Comparison of ENCODE assay signal across 8 mouse cellular contexts in the genomic region with DNA sequence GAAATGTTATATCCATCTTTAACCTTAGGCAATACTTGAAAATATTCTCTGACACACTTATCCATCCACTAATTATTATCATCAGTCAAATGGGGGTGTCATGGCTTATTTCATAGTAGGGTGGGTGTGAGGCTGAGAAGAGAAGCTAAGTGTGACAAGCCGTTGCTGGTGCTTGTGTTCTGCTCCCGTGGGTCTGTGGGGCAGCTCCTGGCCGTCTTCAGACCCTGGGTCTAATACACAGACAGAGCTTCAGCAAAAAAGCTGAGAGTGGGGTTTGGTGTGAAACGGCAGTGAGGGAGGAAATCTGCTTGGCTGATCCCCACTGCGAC. TPM values are rescaled to one million over a fixed set of nuclear protein-coding genes. Genes with fewer than 3 reads are reported as not detected.
DNase-seq lines count a peak whose midpoint lies in the region; ATAC-seq and TF ChIP-seq lines count a peak whose summit lies in the region.

No protein-coding gene starts in this region.

- peak overlapping the region; percentile 56 for H3K4me3 ChIP-seq in layer of hippocampus, adult 2 months
- H3K4me3 ChIP-seq in forebrain, embryonic 11.5 days (ENCODE audit: low read depth, low read length), result peak overlapping the region; percentile 34; the same call in 1 of the 2 replicates
- peak overlapping the region; percentile 42 for H3K4me3 ChIP-seq in intestine, embryonic 16.5 days (ENCODE audit: low read length)
- peak overlapping the region; percentile 41 for H3K4me3 ChIP-seq in neural tube, embryonic 13.5 days

- no peak for DNase-seq in layer of hippocampus, adult 2 months (ENCODE audit: low spot score in 2 of 2)
- DNase-seq in layer of hippocampus, postnatal 25 days (ENCODE audit: extremely low spot score in 1 of 2, low spot score in 1 of 2), result no peak
- DNase-seq in forebrain, embryonic 11.5 days (ENCODE audit: low spot score), result no peak
- DNase-seq in yolk sac, embryonic 10.5 days (ENCODE audit: low spot score), result no peak

- H3K4me2 ChIP-seq in forebrain, embryonic 11.5 days (ENCODE audit: low read depth, low read length, severe bottlenecking), result peak overlapping the region; percentile 61; the same call in 1 of the 2 replicates
- H3K4me2 ChIP-seq in intestine, embryonic 16.5 days (ENCODE audit: low read depth, low read length), result peak overlapping the region; percentile 80
- peak overlapping the region; percentile 61 for H3K4me2 ChIP-seq in neural tube, embryonic 13.5 days

- no peaks in the 10 kb centered on the region for H3K27me3 ChIP-seq in forebrain, embryonic 11.5 days (ENCODE audit: control insufficient read depth, insufficient read depth, low read length)
- H3K27me3 ChIP-seq in intestine, embryonic 16.5 days (replicated peaks; ENCODE audit: control insufficient read depth, insufficient read depth, low read length), result no peaks in the 10 kb centered on the region
- no peaks in the 10 kb centered on the region for H3K27me3 ChIP-seq in neural tube, embryonic 13.5 days

- TF ChIP-seq CTCF in layer of hippocampus, adult 2 months (conservative IDR thresholded peaks at IDR 0.05), result no peak

- 0 out of 2 replicates have a peak, but pooled peaks cover 4% of the 10 kb centered on the region for H3K4me1 ChIP-seq in forebrain, embryonic 11.5 days (replicated peaks; ENCODE audit: control insufficient read depth, insufficient read depth, low read length)
- peaks cover 23% of the 10 kb centered on the region for H3K4me1 ChIP-seq in intestine, embryonic 16.5 days (ENCODE audit: control insufficient read depth, insufficient read depth, low read length)
- H3K4me1 ChIP-seq in neural tube, embryonic 13.5 days (replicated peaks), result peaks cover 26% of the 10 kb centered on the region

- peak overlapping the region; percentile 49 for H3K9ac ChIP-seq in forebrain, embryonic 11.5 days (ENCODE audit: low read length)
- 0 out of 2 replicates have a peak overlapping the region, but pooled peaks have one; percentile 19 for H3K9ac ChIP-seq in intestine, embryonic 16.5 days (ENCODE audit: low read depth, low read length)
- peak overlapping the region; percentile 66 for H3K9ac ChIP-seq in neural tube, embryonic 13.5 days

- H3K36me3 ChIP-seq in forebrain, embryonic 11.5 days (ENCODE audit: control insufficient read depth, insufficient read depth, low read length), result no peaks in the 10 kb centered on the region
- H3K36me3 ChIP-seq in intestine, embryonic 16.5 days (ENCODE audit: control insufficient read depth, insufficient read depth, low read length), result no peaks in the 10 kb centered on the region
- H3K36me3 ChIP-seq in neural tube, embryonic 13.5 days, result no peaks in the 10 kb centered on the region

- no peaks in the 10 kb centered on the region for H3K9me3 ChIP-seq in forebrain, embryonic 11.5 days (ENCODE audit: control insufficient read depth, low read length)
- no peaks in the 10 kb centered on the region for H3K9me3 ChIP-seq in intestine, embryonic 16.5 days (ENCODE audit: control insufficient read depth, low read length)
- no peaks in the 10 kb centered on the region for H3K9me3 ChIP-seq in neural tube, embryonic 13.5 days

- ATAC-seq in forebrain, embryonic 11.5 days (replicated peaks; ENCODE audit: low FRiP score), result 0 out of 2 replicates have a peak, but pooled peaks have one; percentile 34
- no peak for ATAC-seq in intestine, embryonic 16.5 days
- ATAC-seq in neural tube, embryonic 13.5 days (ENCODE audit: low read depth), result peak; percentile 54
- no peak for ATAC-seq in CD4-positive, CD25-positive, alpha-beta regulatory T cell, adult 4 months
- no peak for ATAC-seq in granulocyte monocyte progenitor cell, adult 5-6 weeks (replicated peaks; ENCODE audit: poor library complexity, severe bottlenecking)

- peak overlapping the region; percentile 88 for H3K27ac ChIP-seq in layer of hippocampus, adult 2 months
- H3K27ac ChIP-seq in forebrain, embryonic 11.5 days (ENCODE audit: low read depth, low read length), result no peak overlapping the region
- H3K27ac ChIP-seq in intestine, embryonic 16.5 days (ENCODE audit: low read length), result no peak overlapping the region
- peak overlapping the region; percentile 76 for H3K27ac ChIP-seq in neural tube, embryonic 13.5 days (replicated peaks)

- WGBS in forebrain, embryonic 11.5 days, result 38% methylated on average over 5 of the region's 5 CpGs
- 32% methylated on average over 5 of the region's 5 CpGs for WGBS in intestine, embryonic 16.5 days
- WGBS in neural tube, embryonic 13.5 days, result 41% methylated on average over 5 of the region's 5 CpGs

RNA-seq across cellular contexts. Expression of a gene that starts 28.4 kb away (rescaled TPM):
- 100 to 1,000 TPM; 275 to 283 TPM for total RNA-seq in layer of hippocampus, adult 2 months (2021)
- 100 to 1,000 TPM; 290 to 309 TPM for total RNA-seq in layer of hippocampus, postnatal 25 days (2021)
- 410 and 472 TPM in 2 replicates for polyA plus RNA-seq in forebrain, embryonic 11.5 days (2014; fragmentation: Nextera tagmentation; extraction: Ambion mirVana)
- 613 and 620 TPM in 2 replicates for polyA plus RNA-seq in intestine, embryonic 16.5 days (2015; fragmentation: Nextera tagmentation; extraction: Ambion mirVana)
- polyA plus RNA-seq in neural tube, embryonic 13.5 days (2015; fragmentation: Nextera tagmentation; extraction: Ambion mirVana), result 455 and 475 TPM in 2 replicates
- polyA plus RNA-seq in CD4-positive, CD25-positive, alpha-beta regulatory T cell, adult 4 months (2017; shearing (Covaris generic)), result 100 to 1,000 TPM; 420 to 436 TPM
- total RNA-seq in granulocyte monocyte progenitor cell, adult 5-6 weeks (2014; fragmentation: Nextera tagmentation), result 276 TPM in 2 replicates
- 73.9 and 112 TPM in 2 replicates for total RNA-seq in granulocyte monocyte progenitor cell, adult 5-6 weeks (2017)

Comparison
In these comparisons a context has a peak if more than half of its experiments do, and no peak if none do; other contexts are left out.
1. H3K27ac ChIP-seq: peak in layer of hippocampus, adult 2 months (single experiment) and neural tube, embryonic 13.5 days (single experiment); none in forebrain, embryonic 11.5 days (single experiment) and intestine, embryonic 16.5 days (single experiment).
2. ATAC-seq: peak in forebrain, embryonic 11.5 days (single experiment) and neural tube, embryonic 13.5 days (single experiment); none in intestine, embryonic 16.5 days (single experiment), CD4-positive, CD25-positive, alpha-beta regulatory T cell, adult 4 months (single experiment) and granulocyte monocyte progenitor cell, adult 5-6 weeks (single experiment).
3. Peak in every context shown above with its lines, with median percentiles within 50 percentile points of each other: H3K4me3 ChIP-seq, H3K4me2 ChIP-seq and H3K9ac ChIP-seq.